Mouse (Mus musculus): Measurements from ENCODE around the gene Tead4.

Tead4 gene

DNA sequence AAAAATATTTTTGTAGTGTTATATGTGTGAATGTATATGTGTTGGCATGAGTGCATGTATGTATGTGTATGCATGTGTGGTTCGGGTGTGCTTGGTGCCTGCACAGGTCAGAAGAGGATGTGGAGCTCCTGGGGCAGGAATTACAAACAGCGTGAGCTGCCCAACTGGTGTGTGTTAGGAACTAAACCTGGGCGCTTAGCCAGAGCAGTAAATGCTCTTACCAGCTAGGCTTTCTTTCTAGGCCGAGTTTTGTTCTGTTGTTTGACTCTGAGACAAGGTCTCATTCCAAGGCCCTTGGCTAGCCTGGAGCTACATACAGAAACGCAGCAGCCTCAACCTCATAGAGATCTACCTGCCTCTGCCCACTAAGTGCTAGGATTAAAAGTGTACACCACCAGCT lies 9.3 kb downstream of the Tead4 start:
- DNase-seq (ENCODE audit: low spot score in 2 of 2): no peak

DNA sequence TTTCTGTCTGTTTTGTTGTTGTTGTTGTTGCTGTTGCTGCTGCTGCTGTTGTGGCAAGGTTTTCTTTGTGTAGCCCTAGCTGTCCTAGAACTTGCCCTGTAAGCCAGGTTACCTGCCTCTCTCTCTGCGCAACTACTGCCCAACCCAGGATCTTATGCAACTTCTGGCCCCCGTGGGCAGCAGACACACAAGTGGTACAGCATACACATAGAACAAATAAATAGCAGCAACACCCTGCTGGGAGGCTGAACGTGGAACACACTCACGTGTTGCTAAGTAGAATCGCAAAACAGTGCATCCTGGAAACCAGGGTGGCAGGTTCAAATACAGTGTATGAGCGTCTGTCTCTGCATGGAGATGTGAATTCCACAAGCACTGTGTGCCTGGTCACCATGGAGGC lies 11.9 kb downstream of the Tead4 start:
- no peak for DNase-seq (ENCODE audit: low spot score in 2 of 2)

DNA sequence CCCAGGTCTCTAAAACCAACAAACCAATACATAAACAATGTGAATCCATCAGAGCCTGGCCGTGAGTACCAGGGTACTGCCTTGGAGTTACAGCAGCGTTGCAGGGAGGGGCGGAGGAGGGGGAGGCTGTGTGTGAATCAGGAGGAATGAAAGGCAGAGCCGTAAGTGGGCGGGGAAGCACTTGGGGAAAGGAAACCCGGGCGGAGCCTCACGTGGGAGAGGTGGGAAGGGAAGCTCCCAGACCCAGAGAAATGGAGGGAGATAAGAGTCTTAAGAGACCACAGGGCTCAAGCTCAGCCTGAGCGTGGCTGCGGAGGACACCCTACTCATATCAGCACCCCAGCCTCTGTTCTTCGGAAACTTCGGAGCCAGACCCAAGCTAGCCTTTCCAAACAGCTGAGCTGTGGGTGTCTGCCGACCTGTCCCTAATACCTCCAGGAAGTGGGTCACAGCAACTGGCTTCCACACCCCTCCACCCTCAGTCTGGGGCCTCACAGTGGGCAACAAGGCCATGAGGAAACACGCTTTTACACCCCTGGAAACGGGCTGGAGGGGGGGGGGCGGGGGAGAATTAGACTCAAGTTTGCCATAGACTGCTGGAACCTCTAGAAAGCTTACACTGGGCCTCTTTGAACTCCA lies 14.7 kb downstream of the Tead4 start:
- DNase-seq (ENCODE audit: low spot score in 2 of 2): peak; percentile 21 to 50

DNA sequence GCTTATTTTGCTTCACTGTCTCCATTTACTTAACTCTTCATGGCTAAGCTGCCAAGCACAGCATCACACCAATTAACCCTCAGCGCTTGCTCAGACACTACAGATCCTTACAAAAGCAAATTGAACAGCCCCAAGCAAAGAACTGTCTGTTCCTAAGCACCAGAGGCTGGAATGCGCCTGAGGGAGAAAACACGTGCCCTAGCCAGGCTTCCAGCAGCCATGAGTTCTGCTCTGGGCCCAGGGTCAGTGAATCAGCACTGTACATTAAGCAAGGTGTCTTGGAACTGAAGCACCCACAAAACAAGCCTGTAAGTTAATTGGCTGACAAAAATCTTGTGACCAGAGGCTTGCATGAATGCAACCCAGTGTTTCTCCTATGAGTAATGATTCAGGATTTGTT lies 18.5 kb downstream of the Tead4 start:
- no peak for DNase-seq (ENCODE audit: low spot score in 2 of 2)

DNA sequence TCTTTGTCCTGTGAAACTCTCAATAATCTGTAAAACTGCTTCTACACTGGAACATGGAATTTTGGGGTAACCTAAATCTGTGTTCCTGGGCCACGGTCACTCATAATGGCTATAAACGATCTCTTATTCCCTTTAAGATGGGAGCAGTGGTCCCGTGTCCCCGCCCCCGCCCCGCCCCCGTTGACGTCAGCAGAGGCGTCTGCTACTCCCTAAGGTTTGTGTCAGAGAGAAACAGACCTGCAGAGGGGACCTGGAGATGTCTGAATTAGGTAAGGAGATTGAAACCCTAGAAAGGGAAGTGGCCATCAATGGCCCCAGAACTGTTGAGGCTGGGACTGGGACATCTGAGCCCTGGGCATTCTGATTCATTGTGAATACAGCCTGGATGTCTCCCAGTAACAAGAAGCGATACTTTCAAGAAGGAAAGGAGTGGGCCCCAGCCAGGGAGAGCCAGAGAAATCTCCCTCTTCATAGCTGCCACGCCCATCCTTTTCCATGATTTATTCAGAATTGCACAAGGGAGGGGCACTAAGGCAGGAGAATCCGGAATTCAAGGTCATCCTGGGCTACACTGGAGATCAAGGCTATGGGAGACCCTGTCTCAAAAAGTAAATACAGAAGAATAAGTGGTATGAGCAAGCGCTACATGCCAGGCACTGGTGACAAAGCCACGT lies 20.0 kb downstream of the Tead4 start:
- no peak for DNase-seq (ENCODE audit: low spot score in 2 of 2)

DNA sequence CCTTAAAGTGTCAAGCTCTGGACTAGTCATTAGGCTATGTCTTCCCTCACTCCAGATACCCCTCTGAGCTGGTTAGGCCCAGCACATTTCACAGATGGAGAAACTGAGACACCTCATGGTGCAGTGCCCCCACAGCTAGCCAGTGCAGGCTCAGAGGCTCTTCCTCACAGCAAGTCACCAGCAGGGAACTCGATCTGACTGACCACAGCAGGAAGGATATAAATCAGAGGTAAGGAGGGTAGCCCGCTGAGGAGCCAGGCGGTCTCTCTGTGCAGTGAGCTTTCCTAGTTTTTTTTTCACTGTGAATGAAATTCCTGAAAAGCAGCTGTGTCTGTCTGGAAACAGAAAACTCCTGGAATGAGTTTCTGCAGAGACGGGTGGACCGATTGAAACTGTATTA lies 21.0 kb downstream of the Tead4 start:
- DNase-seq (ENCODE audit: low spot score in 2 of 2): no peak

DNA sequence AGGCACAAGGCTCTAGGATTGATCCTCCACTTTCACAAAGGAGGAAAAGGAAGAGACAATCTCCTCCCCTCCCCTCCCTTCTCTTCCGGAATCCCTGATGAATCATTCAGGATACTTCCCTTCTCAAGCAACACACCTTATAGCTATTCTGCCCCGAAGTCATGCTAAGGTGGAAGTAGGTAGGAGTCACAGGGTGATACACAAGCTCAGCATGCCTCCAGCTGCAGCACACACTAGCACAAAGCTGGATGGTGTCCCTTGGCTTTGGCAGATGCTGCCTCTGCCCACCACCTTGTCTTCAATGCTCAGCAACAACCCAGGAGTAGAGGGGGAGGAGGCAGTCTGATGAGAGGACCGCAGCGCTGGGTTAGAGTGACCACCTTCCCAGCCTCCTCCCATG lies 21.5 kb downstream of the Tead4 start:
- DNase-seq (ENCODE audit: low spot score in 2 of 2): no peak

DNA sequence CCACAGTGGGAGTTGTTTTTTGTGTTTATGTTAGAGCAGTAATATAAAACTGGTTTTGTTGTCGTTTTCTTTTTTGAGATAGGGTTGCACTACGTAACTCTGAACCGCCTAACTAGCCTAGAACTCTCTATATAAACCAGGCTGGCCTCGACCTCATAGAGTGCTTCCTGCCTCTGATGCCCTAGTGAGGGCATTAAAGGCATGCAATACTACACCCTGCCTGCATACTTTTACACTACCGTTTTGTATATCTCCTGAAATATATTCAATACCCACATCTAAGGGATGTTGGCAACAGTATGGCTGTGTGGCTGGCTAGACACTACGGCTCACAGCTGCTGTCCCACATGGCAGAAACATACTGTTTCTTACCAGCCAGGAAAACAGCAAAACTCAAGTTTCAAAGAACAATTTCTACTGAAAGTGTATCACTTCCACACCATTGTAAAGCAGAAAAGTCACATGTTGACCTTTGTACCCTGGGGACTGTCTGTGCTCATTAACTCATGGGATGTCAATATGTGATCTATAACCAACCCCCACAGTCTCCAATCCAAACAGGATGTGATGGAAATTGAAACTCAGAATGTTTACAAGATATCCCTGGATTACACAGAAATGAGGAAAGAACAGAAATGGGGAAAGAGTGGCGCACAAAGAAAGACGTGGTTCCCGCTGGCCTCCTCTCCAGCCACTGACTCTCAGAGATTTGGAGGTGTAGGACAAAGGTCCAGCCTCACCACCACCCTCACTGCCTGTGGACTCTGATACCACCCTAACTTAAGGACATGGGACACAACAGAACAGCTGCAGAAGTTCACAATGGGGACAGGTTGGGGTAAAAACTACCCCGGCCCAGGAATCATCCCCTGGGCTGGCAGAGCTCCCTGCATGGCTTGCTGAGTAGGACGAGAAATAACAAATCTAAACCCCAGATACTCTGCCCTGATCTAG lies 23.2 kb downstream of the Tead4 start:
- no peak for DNase-seq (ENCODE audit: low spot score in 2 of 2)

DNA sequence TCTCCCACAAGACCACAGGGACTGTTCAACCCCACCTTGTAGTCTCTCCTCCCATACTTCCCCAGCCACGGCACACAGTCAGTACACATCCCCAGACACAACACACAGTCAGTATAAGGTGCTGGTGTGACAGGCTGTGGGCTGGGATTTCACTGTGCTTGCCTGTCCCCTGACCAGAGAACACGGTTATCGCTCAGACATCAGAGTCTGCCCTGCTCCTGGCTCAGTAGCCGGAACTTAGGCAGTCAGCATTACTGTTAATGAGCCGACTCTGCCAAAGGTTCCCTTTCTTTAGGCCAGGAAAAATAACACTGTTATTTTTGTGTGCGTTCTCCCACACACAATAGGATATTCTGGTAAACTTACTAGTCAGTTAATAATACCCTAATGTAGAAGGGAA lies 24.3 kb downstream of the Tead4 start:
- DNase-seq (ENCODE audit: low spot score in 2 of 2): no peak

DNA sequence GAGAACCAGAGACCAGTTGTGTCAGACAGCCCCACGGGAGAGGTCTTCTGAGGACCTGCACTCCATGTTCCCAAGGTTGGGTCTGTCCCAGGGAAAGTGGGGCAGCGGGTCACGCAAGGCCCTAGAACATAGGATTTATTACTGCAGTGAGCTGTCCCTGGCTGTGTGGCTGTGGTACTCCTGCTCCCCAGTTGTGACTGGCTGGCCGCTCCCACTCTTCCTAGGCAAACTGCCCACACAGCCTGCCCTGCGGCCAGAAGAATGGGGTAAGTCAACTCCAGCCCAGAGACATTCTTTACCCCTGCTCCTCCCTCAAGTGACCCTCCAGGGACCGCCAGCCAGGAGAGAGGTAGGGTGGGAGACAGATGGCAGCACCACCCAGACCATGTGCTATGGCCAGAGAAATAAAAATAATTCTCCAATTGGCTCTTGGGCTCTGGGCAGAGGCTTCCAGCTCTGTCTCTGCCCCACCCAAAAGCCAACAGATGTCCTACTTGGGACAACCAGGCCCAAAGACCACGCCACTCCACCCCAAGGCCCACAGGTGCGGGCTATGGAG lies 25.0 kb downstream of the Tead4 start:
- no peak for DNase-seq (ENCODE audit: low spot score in 2 of 2)

DNA sequence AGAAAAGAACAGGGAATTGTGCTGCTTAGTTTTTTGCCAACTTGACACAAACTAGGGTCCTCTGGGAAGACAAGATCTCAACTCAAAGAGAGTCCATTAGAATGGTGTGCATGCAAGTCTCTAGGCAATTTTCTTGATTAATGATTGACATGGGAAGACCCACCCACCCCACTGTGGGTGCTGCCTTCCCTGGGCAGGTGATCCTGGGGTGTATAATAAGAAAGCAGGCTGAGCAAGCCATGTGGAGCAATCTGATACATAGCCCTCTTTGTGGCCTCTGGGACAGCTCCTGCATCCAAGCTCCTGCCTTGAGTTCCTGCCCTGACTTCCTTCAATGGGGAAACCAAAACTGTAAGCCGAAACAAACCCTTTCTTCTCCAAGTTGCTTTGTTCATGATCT lies 27.1 kb downstream of the Tead4 start:
- no peak for DNase-seq (ENCODE audit: low spot score in 2 of 2)

DNA sequence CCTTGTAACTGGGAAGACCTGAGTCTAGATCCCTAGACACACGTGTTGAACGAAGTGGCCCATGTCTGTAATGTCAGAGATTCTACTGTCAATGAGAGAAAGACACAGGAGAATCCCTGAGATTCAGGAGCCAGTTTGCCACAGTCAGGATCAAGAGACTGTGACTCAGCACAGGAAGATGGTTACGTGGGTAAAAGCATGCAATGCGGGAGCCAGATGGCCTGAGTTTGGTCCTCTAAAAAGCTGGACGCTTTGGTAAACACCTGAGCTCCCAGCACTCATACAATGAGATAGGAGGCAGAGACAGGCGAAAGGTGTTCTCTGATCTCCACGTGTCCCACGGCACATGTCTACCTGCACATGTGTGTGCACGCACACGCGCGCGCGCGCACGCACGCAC lies 27.9 kb downstream of the Tead4 start:
- DNase-seq (ENCODE audit: low spot score in 2 of 2): no peak

DNA sequence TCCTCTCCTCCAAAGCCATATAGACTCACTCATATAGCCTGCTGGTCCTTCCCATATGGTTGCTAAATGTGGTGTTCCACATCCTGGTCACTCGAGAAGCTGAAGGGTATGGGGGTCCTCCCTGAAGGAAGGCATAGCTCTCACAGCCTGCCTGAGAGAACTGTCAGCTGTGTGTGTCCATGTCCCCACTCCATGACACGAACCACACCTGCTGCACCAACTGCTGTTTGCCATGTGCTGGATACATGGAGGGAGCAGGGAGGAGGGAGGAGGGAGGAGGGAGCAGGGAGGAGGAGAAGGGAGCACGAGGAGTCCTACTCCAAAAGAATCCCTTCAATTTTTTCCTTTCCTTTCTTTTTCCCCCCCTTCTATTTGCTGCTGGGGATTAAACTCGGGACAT lies 30.8 kb downstream of the Tead4 start:
- no peak for DNase-seq (ENCODE audit: low spot score in 2 of 2)

DNA sequence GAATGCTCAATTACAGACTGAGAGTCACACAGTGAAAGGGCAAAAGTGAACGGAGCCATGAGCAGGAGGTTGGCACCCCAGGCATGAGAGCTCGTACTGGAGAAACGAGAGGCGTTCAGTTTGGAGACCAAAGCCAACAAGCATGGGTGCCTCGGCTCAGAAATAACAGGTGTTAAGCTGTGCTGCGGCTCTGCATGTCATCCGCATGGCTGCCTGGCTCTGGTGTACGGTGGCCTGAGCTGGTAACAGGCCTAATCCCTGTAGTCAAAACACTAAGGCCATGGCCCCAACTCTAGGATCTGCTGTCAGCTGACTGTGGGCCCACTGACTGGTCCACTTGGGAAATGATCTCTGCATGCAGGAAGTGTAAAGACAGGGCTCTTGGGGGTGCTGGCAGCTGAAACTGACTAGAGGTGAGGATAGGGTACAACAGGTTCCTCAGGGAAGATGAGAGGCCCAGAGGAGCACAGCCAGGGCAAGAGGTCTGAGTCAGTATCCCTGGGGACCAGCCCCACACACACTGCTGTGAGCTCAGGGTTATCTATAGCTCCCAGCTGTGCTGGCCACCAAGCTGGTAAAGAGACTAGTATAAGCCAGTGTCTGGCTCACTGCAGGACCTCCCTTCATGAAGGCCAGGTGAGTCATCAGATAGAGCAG lies 35.6 kb downstream of the Tead4 start:
- DNase-seq (ENCODE audit: low spot score in 2 of 2): no peak

DNA sequence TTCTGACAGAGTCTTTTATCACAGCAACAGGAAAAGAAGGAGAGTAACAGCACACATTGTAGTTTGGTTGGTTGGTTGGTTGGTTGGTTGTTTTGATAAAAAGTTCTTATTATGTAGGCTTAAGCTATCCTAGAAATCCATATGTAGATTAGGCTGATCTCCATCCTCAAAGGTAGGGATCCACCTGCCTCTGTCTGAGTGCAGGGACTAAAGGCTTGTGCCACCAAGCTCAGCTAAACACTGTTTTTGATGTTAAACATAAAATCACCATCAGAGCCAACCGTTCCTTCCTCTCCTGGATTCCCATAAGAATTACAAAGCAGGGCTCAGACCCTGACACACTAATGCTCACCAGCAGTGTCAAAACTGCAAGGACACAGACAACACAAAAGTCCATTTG lies 39.1 kb downstream of the Tead4 start:
- no peak for DNase-seq (ENCODE audit: low spot score in 2 of 2)

DNA sequence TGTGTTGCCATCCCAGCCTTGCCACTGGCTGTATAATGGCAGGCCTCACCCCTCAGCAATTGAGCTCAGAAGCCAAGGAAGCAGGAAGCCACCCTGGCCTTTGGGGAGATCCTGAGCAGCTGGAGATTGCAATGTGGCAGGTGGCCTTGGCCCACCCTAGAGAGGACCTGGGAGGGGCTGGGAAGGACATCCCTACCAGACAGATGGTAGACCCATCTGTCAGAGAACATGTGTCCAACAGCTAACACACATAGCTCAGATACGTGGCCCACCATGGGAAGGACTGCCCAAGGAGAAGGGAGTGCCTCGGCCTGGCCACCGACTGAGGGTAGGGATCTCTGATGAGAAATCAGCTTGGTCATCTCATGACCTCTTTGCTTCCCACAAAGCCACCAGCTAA lies 41.4 kb downstream of the Tead4 start:
- no peak for DNase-seq (ENCODE audit: low spot score in 2 of 2)

DNA sequence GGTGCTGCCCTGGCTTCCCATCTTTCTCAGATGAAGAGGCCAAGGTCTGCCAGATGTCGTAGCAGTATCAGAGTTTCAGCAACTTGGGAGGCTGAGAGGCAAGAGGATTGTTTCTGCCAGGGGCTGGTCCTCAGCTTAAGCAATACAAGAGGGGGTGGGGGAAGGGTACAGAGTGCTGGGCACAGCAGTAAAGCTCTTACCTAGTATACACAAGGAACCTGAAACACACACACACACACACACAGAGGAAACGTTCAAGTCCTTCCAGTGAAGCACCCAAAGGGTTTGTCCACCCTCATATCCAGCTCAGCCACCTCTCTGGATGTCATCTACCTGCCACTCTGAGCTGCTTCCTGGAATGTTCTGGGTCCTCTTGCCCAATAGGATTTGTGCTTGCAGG lies 44.7 kb downstream of the Tead4 start:
- DNase-seq (ENCODE audit: low spot score in 2 of 2): no peak

DNA sequence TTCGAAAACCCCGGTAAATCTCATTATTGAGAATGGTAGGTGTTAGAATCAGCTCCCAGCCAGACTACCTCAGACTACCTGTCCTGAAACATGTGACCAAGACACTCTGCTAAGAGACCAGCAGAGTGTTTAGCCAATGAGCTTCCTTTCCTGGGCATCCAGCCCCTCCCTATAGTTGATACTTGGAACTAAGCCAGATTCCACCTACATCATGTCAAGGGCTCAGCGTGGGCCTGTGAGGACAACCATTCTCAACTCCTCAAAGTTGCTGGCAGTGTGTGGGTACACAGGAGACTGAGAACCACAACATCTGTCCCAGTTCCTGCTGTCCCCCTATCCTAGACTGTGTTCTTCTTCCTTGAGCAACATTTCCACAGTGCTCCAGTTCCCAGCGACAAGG lies 45.3 kb downstream of the Tead4 start:
- peak in 1 of 2 experiments; percentile 20 for DNase-seq (ENCODE audit: low spot score in 2 of 2)

DNA sequence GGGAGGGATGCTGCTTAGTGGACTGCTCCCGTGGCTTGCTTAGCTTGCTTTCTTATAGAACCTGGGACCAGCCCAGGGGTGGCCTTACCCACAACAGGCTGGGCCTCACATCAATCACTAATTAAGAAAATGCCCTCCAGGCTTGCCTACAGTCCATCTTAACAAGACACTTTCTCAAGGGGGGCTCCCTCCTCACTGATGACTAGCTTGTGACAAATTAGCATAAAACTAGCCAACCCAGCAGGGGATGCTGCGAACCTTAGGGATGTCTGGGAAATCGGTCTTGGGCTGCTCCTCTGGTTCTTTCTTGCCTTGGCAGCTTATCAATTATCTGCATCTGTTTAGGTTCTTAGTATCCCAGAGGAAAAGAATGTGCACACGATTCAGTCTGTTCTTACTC lies 46.1 kb downstream of the Tead4 start:
- no peak for DNase-seq (ENCODE audit: low spot score in 2 of 2)

DNA sequence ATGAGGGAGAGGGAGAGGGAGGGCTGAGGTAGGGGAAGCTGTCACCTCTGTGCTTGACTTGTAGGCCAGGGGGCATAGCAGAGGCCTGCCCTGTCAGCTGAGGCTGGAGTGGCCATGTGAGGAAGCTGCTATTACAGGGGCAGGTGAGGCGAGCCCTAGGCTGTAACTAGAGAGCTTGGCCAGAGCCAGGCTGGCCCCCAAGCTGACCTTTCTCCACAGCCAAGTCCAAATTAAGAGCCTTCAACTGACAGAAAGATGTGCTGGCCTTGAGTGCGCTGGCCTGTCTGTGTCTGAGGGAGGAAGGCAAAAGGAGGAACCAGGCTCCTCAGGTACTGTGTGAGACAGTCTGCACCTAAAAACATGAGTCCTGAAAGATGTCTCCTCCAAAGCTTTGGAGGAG lies 47.5 kb downstream of the Tead4 start:
- no peak for DNase-seq (ENCODE audit: low spot score in 2 of 2)

DNA sequence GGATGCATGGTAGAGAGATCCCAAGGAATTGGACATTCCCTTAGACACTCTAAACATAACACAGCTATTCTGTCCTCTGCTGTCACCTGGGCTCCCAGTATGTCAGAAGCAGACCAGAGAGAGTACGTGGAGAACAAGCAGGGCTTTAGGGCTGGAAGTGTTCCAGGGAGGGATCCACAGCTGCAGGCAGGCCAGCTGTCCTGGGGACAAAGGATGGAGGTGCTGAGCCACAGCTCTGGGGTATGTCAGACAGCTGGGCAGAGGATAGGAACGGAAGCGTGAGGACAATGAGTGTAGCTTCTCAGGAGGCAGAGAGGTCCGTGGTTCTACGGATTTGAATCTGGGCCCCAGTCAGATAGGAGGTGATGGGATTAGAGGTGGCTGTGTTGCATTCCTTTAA lies 50.0 kb downstream of the Tead4 start:
- DNase-seq (ENCODE audit: low spot score in 2 of 2): no peak
